Mouse (Mus musculus): Measurements from ENCODE around the gene Mcub. TPM values are rescaled to one million over a fixed set of nuclear protein-coding genes. Genes with fewer than 3 reads are reported as not detected.
A peak's percentile ranks its signal among the peaks of the same experiment; 100 is the strongest.

The Mcub gene
- polyA plus RNA-seq, 1 experiment = 1.8 TPM

- Histone ChIP-seq H3K4me3 (ENCODE audit: insufficient read depth, low read length) (no peak overlapping the region), H3K27ac (ENCODE audit: insufficient read depth, low read length) (no peak overlapping the region), H3K4me1 (ENCODE audit: control insufficient read depth, insufficient read depth, low read length) (peaks cover 1% of the 10 kb centered on the region; the same call in 1 of the 2 replicates)
- TF ChIP-seq POLR2A (IDR thresholded peaks at IDR 0.05; ENCODE audit: extremely low read depth, insufficient read depth, low read length) (no peak), CTCF (IDR thresholded peaks at IDR 0.05; ENCODE audit: extremely low read depth, insufficient read depth, low read length) (no peak)
Observed at GRCm38 (mm10) chr3:129903866-129904265, 66.1 kb downstream of the Mcub start.

GRCm38 (mm10) chr3:129903369-129903768 lies 66.6 kb downstream of the Mcub start:
- no peak overlapping the region for H3K27ac ChIP-seq (ENCODE audit: insufficient read depth, low read length)
- TF ChIP-seq POLR2A (IDR thresholded peaks at IDR 0.05; ENCODE audit: extremely low read depth, insufficient read depth, low read length) (no peak), CTCF (IDR thresholded peaks at IDR 0.05; ENCODE audit: extremely low read depth, insufficient read depth, low read length) (no peak)
- peaks cover 1% of the 10 kb centered on the region; the same call in 1 of the 2 replicates for H3K4me1 ChIP-seq (ENCODE audit: control insufficient read depth, insufficient read depth, low read length)
- H3K4me3 ChIP-seq (ENCODE audit: insufficient read depth, low read length) = no peak overlapping the region

GRCm38 (mm10) chr3:129901271-129901809 lies 68.7 kb downstream of the Mcub start, which contains the start of gene Casp6:
Gene Casp6, plus strand, starts transcription at chr3:129901425.
- Histone ChIP-seq H3K4me1 (ENCODE audit: control insufficient read depth, insufficient read depth, low read length) (peaks cover 1% of the 10 kb centered on the region; the same call in 1 of the 2 replicates), H3K4me3 (ENCODE audit: insufficient read depth, low read length) (peak within 1 kb of the TSS; percentile 68), H3K27ac (ENCODE audit: insufficient read depth, low read length) (no peak within 1 kb of the TSS)
- no peak for TF ChIP-seq CTCF (IDR thresholded peaks at IDR 0.05; ENCODE audit: extremely low read depth, insufficient read depth, low read length)
- TF ChIP-seq POLR2A (IDR thresholded peaks at IDR 0.05; ENCODE audit: extremely low read depth, insufficient read depth, low read length) = no peak

GRCm38 (mm10) chr3:129898886-129899285 lies 71.1 kb downstream of the Mcub start:
- Histone ChIP-seq H3K27ac (ENCODE audit: insufficient read depth, low read length) (no peak overlapping the region), H3K4me1 (ENCODE audit: control insufficient read depth, insufficient read depth, low read length) (peaks cover 1% of the 10 kb centered on the region; the same call in 1 of the 2 replicates), H3K4me3 (ENCODE audit: insufficient read depth, low read length) (no peak overlapping the region)
- no peak for TF ChIP-seq CTCF (IDR thresholded peaks at IDR 0.05; ENCODE audit: extremely low read depth, insufficient read depth, low read length)
- TF ChIP-seq POLR2A (IDR thresholded peaks at IDR 0.05; ENCODE audit: extremely low read depth, insufficient read depth, low read length) = no peak

GRCm38 (mm10) chr3:129896591-129896990 lies 73.4 kb downstream of the Mcub start:
- Histone ChIP-seq H3K27ac (ENCODE audit: insufficient read depth, low read length) (no peak overlapping the region), H3K4me1 (ENCODE audit: control insufficient read depth, insufficient read depth, low read length) (peaks cover 1% of the 10 kb centered on the region; the same call in 1 of the 2 replicates), H3K4me3 (ENCODE audit: insufficient read depth, low read length) (no peak overlapping the region)
- no peak for TF ChIP-seq CTCF (IDR thresholded peaks at IDR 0.05; ENCODE audit: extremely low read depth, insufficient read depth, low read length)
- no peak for TF ChIP-seq POLR2A (IDR thresholded peaks at IDR 0.05; ENCODE audit: extremely low read depth, insufficient read depth, low read length)

GRCm38 (mm10) chr3:129893143-129893542 lies 76.9 kb downstream of the Mcub start:
- TF ChIP-seq POLR2A (IDR thresholded peaks at IDR 0.05; ENCODE audit: extremely low read depth, insufficient read depth, low read length) = no peak
- TF ChIP-seq CTCF (IDR thresholded peaks at IDR 0.05; ENCODE audit: extremely low read depth, insufficient read depth, low read length) = no peak
- Histone ChIP-seq H3K4me1 (ENCODE audit: control insufficient read depth, insufficient read depth, low read length) (no peaks in the 10 kb centered on the region), H3K27ac (ENCODE audit: insufficient read depth, low read length) (no peak overlapping the region), H3K4me3 (ENCODE audit: insufficient read depth, low read length) (no peak overlapping the region)

- Histone ChIP-seq H3K27ac (ENCODE audit: insufficient read depth, low read length) (no peak overlapping the region), H3K4me1 (ENCODE audit: control insufficient read depth, insufficient read depth, low read length) (no peaks in the 10 kb centered on the region), H3K4me3 (ENCODE audit: insufficient read depth, low read length) (no peak overlapping the region)
- TF ChIP-seq POLR2A (IDR thresholded peaks at IDR 0.05; ENCODE audit: extremely low read depth, insufficient read depth, low read length) = no peak
- TF ChIP-seq CTCF (IDR thresholded peaks at IDR 0.05; ENCODE audit: extremely low read depth, insufficient read depth, low read length) = no peak
Observed at GRCm38 (mm10) chr3:129892003-129892402, 78.0 kb downstream of the Mcub start.

GRCm38 (mm10) chr3:129887779-129888517 lies 82.1 kb downstream of the Mcub start:
- TF ChIP-seq CTCF (IDR thresholded peaks at IDR 0.05; ENCODE audit: extremely low read depth, insufficient read depth, low read length) = no peak
- no peak for TF ChIP-seq POLR2A (IDR thresholded peaks at IDR 0.05; ENCODE audit: extremely low read depth, insufficient read depth, low read length)
- Histone ChIP-seq H3K27ac (ENCODE audit: insufficient read depth, low read length) (no peak overlapping the region), H3K4me3 (ENCODE audit: insufficient read depth, low read length) (no peak overlapping the region), H3K4me1 (ENCODE audit: control insufficient read depth, insufficient read depth, low read length) (no peaks in the 10 kb centered on the region)

- no peak for TF ChIP-seq POLR2A (IDR thresholded peaks at IDR 0.05; ENCODE audit: extremely low read depth, insufficient read depth, low read length)
- no peak for TF ChIP-seq CTCF (IDR thresholded peaks at IDR 0.05; ENCODE audit: extremely low read depth, insufficient read depth, low read length)
- no peaks in the 10 kb centered on the region for H3K4me1 ChIP-seq (ENCODE audit: control insufficient read depth, insufficient read depth, low read length)
- no peak overlapping the region for H3K4me3 ChIP-seq (ENCODE audit: insufficient read depth, low read length)
- no peak overlapping the region for H3K27ac ChIP-seq (ENCODE audit: insufficient read depth, low read length)
Observed at GRCm38 (mm10) chr3:129886430-129886829, 83.6 kb downstream of the Mcub start.

GRCm38 (mm10) chr3:129885577-129885976 lies 84.4 kb downstream of the Mcub start:
- H3K27ac ChIP-seq (ENCODE audit: insufficient read depth, low read length) = no peak overlapping the region
- no peak overlapping the region for H3K4me3 ChIP-seq (ENCODE audit: insufficient read depth, low read length)
- TF ChIP-seq POLR2A (IDR thresholded peaks at IDR 0.05; ENCODE audit: extremely low read depth, insufficient read depth, low read length) (no peak), CTCF (IDR thresholded peaks at IDR 0.05; ENCODE audit: extremely low read depth, insufficient read depth, low read length) (no peak)
- H3K4me1 ChIP-seq (ENCODE audit: control insufficient read depth, insufficient read depth, low read length) = no peaks in the 10 kb centered on the region

All from cortical plate, adult 2 months (tissue).